Mouse (Mus musculus): ENCODE measurements at regions not wholly inside any gene's neighbourhood (a gene's known extent, or its start where the extent isn't known, plus 50 kb on each side); places are given as distances from the start of the nearest gene placed in this dataset.

- no peak for TF ChIP-seq CTCF (conservative IDR thresholded peaks at IDR 0.05 in 1 of 2, IDR thresholded peaks at IDR 0.05 in 1 of 2; ENCODE audit: low read depth in 2 of 2, low read length in 2 of 2)
- TF ChIP-seq MAFK (IDR thresholded peaks at IDR 0.05; ENCODE audit: insufficient replicate concordance, low read length): no peak
Observed at GRCm38 (mm10) chr7:145027061-145027460, 87.3 kb upstream of the Ccnd1 start.
